Mouse (Mus musculus) kidney, adult 11 months (tissue): ENCODE data around the gene Ahcyl2.

Experiments used
- DNase-seq: peaks from one replicate; pipeline ENCODE4 v3.0.0; 2022

Gene Ahcyl2

DNA sequence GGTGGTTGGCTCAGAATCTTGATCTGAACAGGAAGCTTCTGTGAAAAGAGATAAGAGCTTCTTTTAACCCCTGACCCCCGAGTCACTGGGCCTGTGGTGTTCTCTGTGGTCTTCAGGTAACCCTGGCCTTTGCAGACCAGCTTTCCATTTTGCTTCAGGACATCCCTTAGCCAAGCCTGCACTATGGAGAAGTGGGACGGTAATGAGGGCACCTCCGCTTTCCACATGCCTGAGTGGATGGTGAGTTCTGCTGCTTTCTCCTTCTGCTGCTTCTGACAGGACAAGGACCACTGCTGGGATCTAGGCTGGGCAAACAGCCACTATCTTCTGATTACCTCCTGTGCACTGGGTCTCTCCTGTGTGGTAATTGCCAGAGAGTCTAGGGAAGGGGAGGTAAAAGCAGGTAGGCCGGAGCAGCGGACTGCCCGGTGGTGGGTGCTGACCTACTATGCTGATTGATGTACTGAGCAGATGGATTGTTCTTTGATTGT, 86.1 kb downstream of the Ahcyl2 start:
- DNase-seq = no peak

DNA sequence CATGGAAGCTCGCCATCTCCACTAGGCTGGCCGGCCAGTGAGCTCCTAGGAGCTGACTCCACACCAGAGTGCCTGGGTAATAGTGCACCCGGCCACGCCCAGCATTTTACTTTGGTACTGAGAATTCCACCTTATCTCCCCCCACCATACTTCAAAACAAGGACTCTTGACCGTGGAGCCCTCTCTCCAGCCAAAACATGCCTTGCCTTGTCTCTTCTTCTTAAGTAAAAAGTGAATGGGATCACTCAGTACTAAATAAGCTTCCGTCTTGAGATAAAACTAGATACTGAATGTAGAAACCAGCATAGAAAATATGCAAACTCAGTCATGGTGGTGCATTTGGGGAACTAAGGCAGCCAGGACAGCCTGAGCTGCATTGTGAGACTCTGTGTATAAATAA, 90.8 kb downstream of the Ahcyl2 start:
- DNase-seq = no peak

DNA sequence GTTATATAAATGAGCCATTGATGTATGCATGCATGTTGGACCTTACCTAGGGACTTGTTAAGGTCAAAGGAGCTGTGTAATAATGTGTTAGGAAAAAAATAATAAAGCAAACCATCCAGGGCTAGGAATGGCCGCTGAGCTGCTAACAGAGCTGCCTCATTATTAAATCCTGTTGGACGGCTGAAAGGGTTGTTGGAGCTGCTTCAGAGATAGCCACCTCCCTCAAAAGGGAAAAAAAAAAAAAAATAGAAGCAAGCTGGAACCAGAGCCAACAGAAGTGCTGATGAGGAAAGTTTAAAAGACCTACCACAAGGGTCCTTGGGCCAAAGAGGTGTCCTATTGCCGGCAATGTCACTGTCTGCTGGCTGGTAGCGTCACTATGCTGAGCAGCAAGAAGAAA, 91.5 kb downstream of the Ahcyl2 start:
- DNase-seq = peak; percentile 59

DNA sequence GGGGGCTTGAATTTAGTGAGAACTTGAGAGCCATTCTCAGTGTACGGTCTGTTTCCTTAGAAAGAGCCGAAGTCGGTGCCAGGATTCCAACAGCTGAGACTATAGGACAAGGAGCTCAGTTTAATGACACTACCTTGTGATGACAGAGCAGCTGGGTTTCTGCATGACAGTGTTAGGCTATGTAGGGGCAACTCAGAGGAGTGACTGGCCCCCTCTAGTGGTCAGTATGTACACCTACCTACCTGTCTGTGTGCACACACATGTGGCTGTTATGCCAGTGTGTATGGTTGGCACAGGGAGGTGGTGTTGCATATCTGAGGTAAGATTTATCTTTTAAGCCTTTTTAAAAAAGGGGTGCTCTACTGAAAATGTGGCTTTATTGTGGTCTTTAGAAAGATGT, 92.4 kb downstream of the Ahcyl2 start:
- DNase-seq = no peak

DNA sequence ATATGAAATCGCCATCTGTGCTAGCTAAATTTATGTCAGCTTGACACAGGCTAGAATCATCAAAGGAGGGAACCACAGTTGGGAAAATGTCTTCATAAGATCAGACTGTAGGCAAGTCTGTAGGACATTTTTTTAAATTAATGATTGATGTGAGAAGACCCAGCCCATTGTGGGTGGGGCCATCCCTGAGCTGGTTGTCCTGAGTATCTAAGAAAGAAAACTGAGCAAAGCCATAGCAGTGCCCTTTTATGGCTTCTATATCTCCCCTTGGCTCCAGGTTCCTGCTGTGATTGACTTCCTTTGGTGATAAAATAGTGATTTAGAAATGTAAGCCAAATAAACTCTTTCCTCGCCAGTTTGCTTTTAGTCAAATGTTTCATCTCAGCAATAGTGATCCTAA, 97.1 kb downstream of the Ahcyl2 start:
- no peak for DNase-seq

DNA sequence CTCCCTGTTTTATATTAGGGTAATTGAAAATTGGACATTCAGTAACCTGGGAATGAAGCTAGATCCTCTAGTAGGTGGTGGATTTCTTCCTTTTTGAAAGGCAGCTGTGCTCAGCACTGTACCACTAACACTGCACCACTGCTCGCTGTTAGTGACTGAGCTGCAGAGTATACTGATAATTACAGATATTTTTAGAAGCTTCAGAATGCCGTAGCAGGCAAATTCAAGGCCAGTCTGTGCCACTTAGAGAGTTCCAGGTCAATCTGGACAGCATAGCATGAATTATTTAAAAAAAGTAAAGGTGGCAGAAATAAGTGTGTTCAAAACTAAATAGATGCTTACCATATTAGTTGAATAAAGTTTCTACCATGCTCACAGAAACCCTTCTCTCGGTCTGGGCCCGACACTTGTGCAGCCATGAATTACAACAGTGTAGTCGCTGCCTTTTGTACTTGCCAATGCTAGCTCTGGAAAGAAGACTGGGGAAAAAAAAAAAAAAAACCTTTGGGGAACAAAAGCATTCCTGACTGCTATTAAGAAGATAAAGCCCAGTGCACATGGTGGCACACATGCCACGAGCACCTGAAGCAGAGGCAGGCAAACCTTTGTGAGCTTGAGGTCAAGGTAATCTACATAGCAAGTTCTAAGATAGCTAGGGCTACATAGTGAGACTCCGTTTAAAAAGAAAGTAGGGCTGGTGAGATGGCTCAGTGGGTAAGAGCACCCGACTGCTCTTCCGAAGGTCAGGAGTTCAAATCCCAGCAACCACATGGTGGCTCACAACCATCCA, 99.3 kb downstream of the Ahcyl2 start:
- DNase-seq = no peak

DNA sequence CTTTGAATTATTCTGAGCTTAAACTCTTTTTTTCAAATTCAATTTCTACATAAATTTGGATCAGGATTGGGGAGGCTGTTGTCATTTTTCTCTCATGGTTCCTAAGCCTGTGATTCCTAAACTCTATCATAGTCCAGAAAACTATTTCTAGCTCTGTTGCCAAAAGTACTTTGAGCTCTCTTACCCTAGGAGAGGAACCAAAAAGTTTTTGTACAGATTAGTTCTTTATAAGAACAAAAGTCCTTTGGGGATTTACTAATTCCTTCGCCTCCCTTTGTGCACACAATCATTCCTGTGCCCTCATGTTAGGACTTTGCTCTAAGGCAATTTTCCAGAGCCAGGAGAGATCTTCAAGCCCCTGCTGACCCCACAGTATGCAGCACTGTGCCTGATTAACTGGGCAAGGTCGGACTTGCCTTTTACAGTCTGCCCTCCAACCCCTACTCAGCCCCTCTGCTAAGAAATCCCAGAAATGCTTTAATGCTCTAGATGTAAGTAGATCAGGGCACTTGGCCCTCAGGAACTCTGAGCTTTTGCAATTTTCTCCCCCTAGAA, 100.6 kb downstream of the Ahcyl2 start:
- DNase-seq = peak; percentile 53

DNA sequence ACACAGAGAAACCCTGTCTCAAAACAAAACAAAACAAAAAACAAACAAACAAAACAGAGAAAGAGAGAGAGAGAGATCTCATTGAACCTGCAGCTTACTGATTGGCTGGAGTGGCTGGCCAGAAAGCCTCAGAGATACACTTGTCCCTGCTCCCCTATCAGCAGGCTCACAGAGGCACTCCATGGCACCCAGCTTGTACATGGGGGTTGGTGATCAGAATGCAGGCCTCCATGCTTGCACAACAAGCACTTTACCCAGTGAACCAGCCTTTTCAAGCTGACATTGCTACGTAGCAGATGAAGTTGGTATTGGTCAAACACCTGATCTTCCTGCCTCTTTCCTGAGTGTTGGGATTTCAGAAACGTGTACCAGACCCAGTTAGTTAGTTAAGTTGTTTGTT, 105.8 kb downstream of the Ahcyl2 start:
- no peak for DNase-seq

DNA sequence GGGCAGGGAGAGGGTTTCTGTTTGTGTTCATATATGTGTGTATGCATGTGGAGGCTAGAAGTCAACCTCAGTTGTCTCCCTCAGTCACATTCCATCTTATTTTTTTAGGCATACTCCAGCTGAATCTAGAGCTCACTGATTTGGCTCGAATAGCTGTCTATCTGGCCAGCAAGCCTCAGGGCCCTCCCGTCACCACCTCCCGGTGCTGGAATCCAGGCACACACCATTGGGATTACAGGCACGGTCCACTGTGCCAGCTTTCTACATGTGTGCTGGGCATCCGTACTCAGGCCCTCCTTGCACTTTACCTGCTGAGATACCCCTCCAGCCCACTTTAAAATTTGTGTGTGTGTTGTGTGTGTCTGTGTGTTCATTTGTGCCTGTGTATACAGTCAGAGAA, 107.8 kb downstream of the Ahcyl2 start:
- DNase-seq = no peak

DNA sequence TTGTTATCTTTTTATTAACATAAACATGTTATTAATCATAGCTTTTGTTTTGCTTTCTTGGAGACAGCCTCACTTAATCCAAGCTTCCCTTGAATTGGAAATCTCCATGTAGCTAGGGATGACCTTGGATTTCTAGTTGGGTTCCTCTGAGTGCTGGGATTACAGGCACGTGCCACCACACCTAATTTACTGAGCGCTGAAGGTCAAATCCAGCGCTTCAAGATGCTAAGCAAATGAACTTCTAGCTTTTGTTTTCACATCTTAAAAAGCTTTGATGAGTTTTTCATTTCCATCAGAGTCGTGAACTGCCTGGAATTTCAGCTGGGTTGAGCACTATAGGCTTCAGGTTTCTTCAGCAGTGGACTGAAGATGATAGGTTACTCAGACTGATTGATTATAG, 109.0 kb downstream of the Ahcyl2 start:
- DNase-seq = no peak

DNA sequence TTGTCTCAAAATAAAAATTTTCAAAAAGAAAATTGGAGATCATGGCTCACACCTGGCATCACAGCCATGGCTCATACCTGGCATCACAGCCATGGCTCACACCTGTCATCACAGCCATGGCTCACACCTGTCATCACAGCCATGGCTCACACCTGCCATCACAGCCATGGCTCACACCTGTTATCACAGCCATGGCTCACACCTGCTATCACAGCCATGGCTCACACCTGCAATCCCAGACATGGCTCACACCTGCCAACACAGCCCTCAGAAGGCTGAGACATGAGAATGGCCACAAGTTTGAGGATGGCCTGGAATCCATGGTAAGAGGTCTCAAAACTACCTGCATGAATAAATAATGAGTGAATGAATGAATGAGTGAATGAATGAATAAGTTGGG, 111.8 kb downstream of the Ahcyl2 start:
- DNase-seq = no peak

DNA sequence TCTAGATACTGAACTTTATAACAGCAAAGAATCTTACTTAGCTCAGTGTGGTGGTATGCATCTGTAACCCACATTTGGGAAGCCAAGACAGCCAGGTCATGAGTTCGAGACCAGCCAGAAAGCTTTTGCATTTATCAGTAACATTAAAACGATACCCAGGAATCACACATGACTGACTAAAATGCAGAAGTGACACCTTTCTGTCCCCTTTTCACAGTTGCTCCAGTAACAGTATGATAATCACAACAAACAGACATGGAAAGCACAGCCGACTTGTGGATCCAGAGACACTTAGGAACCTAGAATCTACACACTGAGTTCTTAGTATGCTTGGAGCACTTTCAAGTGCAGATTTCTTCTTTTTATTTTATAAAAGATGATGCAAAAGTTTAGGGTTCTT, 113.0 kb downstream of the Ahcyl2 start:
- no peak for DNase-seq

DNA sequence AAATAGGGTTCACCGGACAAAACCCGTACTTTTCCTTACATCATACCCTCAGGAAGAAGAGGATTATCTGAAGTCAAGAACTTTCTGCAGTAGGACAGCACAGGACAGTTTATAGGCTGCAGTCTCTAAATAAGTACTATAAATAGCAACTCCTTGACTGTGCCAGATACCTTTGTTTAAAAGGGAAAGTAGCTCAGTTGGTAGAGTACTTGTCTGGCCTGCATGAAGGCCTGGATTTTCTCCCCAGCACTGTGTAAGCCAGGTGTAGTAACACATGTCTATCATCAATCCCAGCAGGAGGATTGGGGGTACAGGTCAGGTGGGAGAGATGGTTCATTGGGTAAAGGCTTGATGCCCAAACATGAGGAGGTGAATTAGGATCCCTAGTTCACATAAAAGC, 114.1 kb downstream of the Ahcyl2 start:
- DNase-seq = no peak

DNA sequence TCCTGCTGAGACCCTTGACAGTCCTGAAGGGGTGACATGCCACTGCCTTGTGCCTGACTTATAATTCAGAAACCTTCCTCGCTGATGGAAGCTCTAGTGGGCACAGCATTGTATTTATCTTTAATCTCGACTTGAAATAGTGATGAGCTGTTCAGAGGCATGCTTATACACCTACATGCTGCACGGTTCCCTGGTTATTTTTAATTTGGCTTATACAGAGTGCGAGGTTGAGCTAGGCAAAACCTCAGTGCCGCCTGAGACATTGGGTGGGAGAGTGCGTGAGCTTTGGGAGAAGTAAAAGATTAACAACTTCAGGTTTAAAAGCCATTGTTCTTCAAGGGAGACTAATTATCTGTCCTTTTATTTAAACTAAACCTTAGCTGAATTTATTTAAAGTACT, 115.1 kb downstream of the Ahcyl2 start:
- no peak for DNase-seq

DNA sequence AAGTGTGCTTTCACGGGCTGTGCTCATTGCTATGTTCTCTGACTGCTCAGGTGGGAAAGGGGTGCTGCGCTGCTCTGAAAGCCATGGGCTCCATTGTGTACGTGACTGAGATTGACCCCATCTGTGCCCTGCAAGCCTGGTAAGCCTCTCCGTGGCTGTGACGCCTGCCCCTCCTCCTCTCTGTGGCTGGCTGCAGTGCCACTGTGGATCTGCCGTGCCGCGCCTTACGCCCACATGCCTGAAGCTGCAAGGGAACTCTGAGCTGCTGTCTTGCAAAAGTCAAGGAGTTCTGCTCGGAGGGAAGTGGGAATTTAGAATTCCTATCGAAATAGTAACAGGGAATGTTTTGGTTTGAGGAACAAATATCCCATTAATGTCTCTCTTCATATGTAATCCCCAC, 123.3 kb downstream of the Ahcyl2 start:
- no peak for DNase-seq

DNA sequence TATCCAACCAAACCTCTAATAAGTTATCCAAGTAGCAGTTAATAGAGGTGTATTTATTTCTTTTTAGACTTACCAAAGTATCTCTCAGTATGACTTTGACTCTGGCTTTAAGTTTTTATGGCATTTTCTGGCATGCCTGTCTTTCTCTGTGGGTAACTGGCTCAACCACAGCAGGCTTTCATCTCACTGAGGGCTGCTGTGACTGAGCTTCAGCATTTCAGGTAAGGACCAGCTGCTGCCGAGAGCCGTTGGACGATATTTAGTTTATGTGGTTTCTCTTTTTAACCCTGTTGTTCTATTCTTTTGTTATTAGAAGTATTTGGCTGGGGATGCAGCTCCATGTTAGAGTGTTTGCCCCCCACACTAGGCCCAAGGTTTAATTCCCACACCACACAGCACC, 129.2 kb downstream of the Ahcyl2 start:
- DNase-seq = no peak

DNA sequence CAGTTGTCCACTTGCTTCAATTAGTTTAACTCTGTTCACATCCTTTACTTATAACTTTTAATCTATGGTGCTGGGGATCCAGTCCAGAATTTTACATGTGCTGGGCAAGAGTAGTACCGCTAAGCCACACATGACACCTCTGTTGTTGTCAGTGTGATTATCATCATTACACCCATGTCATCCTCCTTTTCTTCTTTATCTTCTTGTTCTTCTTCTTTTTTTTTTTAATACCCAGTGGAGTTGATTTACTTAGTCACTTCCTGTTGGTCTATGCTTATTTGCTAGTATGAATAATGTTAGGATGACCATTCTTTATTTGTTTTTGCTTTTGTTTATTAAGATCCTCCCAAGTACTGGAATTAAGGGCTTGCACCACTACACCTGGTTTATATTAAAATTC, 133.6 kb downstream of the Ahcyl2 start:
- DNase-seq = no peak

DNA sequence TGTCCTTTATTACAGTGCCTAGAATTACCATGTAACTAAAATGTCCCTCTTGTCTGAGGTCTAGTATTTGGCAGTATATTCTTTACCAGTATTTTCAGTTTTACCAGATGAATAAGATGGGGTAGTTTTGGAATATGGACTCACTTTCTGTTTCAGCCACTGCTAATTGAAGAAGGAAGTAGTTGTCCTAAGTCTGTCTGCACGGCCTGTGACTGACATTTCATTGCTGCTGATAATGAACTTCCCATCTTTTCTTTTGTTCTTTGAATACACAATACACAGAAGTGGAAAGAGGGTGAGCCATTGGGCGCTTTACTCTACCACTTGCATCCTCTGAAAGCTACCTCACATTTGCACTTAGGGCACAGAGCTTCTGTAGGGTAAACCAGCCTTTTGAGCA, 134.4 kb downstream of the Ahcyl2 start:
- DNase-seq = no peak

DNA sequence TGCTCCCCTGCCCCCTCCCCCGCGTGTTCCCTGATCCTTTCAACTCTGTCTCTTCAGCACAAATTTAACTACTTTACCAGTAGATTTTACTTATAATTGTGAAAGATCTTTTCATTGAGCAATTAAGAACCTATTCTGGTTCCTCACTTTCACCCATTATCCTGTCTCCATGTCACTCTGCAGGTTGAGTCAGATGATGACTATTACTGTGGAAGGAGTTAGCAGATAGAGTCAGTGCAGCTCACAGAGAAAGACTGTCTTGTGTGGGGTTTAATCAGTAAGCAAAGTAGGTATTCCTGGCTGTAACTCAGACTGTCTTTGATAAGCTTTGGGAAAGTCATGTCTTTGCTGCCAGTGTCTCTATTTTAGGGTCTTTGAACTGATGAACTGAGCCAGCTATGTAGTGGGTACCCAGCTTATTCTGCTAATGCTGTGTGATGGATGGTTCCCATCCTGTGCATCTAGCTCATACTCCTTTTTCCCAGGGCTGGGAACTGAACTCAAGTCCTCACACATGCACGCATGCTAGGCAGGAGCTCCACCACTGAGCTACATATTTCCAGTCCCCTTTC, 135.6 kb downstream of the Ahcyl2 start:
- no peak for DNase-seq

DNA sequence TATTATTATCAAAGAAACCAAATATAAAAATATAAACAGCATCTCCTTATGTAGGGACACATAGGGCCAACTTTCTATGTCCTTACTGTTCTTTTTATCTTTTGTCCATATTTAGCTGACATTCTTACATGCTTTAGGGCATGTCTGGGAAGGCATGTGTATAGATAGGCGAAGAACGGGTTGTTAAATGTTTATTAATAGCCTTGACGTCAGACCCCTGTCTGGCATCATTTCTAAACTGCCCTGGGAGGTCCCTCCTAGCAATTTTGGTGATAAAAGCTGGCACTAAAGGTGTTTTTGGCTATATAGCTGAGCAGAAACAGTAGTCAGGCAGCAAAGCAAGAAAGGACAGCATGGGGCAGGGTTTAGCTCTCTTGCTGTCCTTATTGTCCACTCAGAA, 136.5 kb downstream of the Ahcyl2 start:
- no peak for DNase-seq

DNA sequence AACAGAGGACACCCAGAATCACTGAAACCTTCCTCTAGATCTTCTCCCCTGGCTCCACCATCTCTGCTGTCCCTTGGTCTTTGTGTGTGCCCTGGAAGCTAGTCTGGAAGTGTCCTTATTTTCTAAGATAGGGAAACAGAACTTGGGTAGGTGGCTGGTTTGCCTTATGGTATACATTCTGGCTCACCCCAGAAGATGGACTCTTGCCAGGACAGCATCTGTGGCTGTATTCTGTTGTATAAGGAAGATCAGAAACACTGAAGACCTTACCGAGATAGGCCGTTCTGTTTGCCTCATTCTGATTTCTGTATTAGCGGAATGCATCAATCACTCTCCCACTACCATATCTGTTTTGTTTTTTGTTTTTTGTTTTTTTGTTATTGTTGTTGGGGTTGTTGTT, 142.8 kb downstream of the Ahcyl2 start:
- DNase-seq = no peak

DNA sequence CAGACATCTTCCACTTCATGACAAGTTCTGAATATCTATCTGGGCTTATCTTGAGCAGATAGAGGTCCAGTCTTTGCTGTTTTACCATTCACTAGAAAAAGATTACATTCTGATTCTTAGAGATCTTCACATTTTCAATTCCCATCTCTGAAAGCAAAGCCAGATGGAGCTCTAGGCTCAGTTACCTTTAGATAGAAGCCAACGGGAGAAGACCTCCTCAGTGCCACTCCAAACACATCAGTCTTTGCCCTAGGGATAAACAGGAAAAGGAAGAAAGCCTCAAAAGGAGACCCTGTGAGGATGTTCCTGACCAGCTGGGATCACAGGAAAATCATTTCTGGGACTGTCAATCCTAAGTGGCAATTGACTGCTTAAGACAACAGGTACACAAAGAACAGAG, 145.9 kb downstream of the Ahcyl2 start:
- no peak for DNase-seq

DNA sequence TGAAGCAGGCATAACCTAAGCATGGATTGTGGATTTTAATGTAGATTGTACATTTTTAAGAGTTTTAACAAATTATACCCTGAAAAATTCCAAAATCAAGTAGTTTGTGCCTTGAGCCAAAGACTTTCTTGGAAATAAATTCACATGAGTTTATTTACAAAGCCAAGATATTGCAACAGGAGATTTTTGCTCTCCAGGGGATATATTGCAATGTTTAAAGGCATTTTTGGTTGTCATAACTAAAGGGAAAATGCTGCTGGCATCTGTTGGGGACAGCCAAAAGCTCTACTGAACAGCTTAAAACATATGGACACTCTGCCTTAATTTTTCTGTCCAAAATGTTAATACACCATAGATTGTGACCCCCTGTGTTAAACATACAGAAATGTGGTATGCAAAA, 146.3 kb downstream of the Ahcyl2 start:
- DNase-seq = no peak

DNA sequence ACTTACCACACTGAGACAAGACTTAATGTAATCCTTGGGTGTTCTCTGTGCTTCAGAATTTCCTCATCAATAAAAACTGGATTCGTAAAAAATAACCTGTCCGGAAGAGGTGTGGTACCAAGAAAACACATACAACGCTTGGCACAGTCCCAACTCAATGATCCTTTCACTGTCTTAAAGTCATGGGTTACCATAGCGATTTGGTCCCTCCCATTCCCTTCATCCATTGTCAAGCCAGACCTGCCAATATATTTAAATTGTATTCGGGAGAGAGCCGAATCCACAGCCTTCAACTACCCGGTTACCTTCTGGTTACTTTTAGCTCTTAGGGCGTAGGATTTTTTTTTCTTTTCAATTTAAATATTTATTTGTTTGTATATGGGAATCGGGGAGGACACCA, 148.0 kb downstream of the Ahcyl2 start:
- DNase-seq = no peak
